Mouse (Mus musculus) neural tube, embryonic 15.5 days (tissue): ENCODE measurements around the gene Inpp5f. TPM values are rescaled to one million over a fixed set of nuclear protein-coding genes. Genes with fewer than 3 reads are reported as not detected.

Experiments
- ATAC-seq: fragments of 200-750 bp; cut with Nextera tagmentation; 2 replicates; pipeline ENCODE4 v1.8.0; 2017; ENCODE audit warnings: mild to moderate bottlenecking, moderate TSS enrichment, moderate library complexity; ENCODE audit not compliant: low FRiP score
- H3K27ac ChIP-seq: fragments of 300-500 bp; sonication (generic); replicated peaks from 2 replicates; pipeline ENCODE4 v1.5.1; 2015; ENCODE audit warnings: mild to moderate bottlenecking, inconsistent platforms
- H3K27me3 ChIP-seq: fragments of 300-500 bp; sonication (generic); replicated peaks from 2 replicates; pipeline ENCODE4 v1.6.1; 2015; ENCODE audit warnings: inconsistent platforms
- H3K36me3 ChIP-seq: fragments of 300-500 bp; sonication (generic); 2 replicates; pipeline ENCODE4 v1.6.1; 2015; ENCODE audit warnings: inconsistent platforms
- H3K4me1 ChIP-seq: fragments of 300-500 bp; sonication (generic); 2 replicates; pipeline ENCODE4 v1.6.1; 2015; ENCODE audit warnings: inconsistent platforms
- H3K4me2 ChIP-seq: fragments of 300-500 bp; sonication (generic); 2 replicates; pipeline ENCODE4 v1.6.1; 2015; ENCODE audit warnings: inconsistent platforms, mild to moderate bottlenecking, moderate library complexity
- H3K4me3 ChIP-seq: fragments of 300-500 bp; sonication (generic); replicated peaks from 2 replicates; pipeline ENCODE4 v1.5.1; 2015; ENCODE audit warnings: mild to moderate bottlenecking, inconsistent platforms
- H3K9ac ChIP-seq: fragments of 300-500 bp; sonication (generic); replicated peaks from 2 replicates; pipeline ENCODE4 v1.6.1; 2015; ENCODE audit warnings: mild to moderate bottlenecking, inconsistent platforms
- H3K9me3 ChIP-seq: fragments of 300-500 bp; sonication (generic); replicated peaks from 2 replicates; pipeline ENCODE4 v1.6.1; 2016; ENCODE audit warnings: inconsistent platforms
- WGBS: fragments of 180-500 bp; shearing (Covaris S2); methylation state at CpG from one replicate; pipeline ENCODE4 v1.1.7; 2015; ENCODE audit warnings: mixed read lengths; 5-methylcytosine and 5-hydroxymethylcytosine counted together
- polyA plus RNA-seq: library from polyadenylated mRNA; unstranded; fragments of >200 nt; fragmentation: Nextera tagmentation; extraction: Ambion mirVana; gene quantifications from 2 replicates; pipeline ENCODE4 v1.2.1, GENCODE M21; 2015

Gene Inpp5f
- polyA plus RNA-seq, 1 experiment from 2014 or later = 441 TPM

DNA sequence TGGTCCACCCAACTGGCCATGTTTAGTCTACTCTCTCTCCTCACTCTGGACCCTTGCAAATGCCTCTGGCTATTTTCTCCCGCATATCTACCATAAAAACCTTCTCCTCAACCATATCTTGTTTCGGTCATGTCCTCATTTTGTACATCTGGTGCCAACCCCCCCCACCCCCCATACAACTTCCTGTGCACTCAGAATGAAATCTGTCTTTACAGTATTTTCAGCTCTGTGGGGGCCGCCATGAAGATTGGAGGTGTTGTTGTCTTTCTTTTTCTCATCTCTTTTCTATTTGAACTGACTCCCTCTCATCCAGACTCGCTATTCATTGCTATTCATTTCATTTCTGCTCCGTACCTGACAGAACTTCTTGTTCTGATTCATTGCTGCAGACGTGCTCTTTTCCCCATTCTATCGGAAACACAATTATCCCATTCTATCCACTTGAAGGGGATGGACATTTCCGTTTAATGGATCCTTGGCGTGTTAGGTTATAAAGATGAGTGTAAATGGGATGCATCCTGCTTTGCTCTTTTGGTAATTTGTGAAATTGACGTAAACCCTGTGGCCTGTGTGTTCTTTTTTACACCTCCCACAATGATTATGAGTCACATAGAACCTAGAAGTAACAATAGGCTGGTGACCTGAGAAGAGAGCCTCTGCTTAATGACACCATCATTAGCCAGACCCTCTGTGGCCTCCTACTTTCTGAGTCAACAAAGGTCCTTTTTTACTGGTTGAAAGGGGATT is 32.8 kb upstream of the Inpp5f start:
- Histone ChIP-seq H3K27ac (no peak overlapping the region), H3K27me3 (no peaks in the 10 kb centered on the region), H3K36me3 (no peaks in the 10 kb centered on the region), H3K4me2 (no peak overlapping the region), H3K9me3 (no peaks in the 10 kb centered on the region), H3K4me1 (peaks cover 9% of the 10 kb centered on the region; the same call in 1 of the 2 replicates), H3K4me3 (no peak overlapping the region), H3K9ac (no peak overlapping the region)
- no peak for ATAC-seq
- WGBS = 44% methylated on average over 10 of the region's 10 CpGs

DNA sequence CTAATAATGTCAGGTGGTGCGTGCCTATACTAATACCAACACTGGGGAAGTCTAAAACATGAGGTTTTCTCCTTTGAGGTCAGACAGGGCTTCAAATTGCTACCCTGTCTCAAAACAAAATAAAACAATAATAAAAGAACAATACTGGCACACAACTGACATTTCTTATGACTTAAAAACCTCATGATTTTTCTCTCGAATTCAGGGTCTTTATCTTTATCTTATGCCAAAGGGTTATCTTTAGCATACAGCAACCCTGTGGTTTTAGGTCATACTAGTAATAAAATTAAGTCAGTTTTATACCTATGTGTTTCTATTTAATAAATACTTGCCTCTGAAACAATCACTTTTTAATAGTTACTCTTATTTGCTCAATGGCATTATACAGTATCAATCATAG is 31.7 kb upstream of the Inpp5f start:
- Histone ChIP-seq H3K4me2 (no peak overlapping the region), H3K4me1 (peaks cover 9% of the 10 kb centered on the region; the same call in 1 of the 2 replicates), H3K27me3 (no peaks in the 10 kb centered on the region), H3K36me3 (no peaks in the 10 kb centered on the region), H3K9ac (no peak overlapping the region), H3K27ac (no peak overlapping the region), H3K9me3 (no peaks in the 10 kb centered on the region), H3K4me3 (no peak overlapping the region)
- WGBS = 79% methylated on average over 2 of the region's 2 CpGs
- no peak for ATAC-seq

GRCm38 (mm10) chr7:128580318-128580717 is 30.8 kb upstream of the Inpp5f start:
- no peaks in the 10 kb centered on the region for H3K36me3 ChIP-seq
- peaks cover 9% of the 10 kb centered on the region; the same call in 1 of the 2 replicates for H3K4me1 ChIP-seq
- ATAC-seq = no peak
- H3K4me2 ChIP-seq = no peak overlapping the region
- H3K9me3 ChIP-seq = no peaks in the 10 kb centered on the region
- 94% methylated on average over 6 of the region's 6 CpGs for WGBS
- H3K9ac ChIP-seq = no peak overlapping the region
- no peaks in the 10 kb centered on the region for H3K27me3 ChIP-seq
- no peak overlapping the region for H3K27ac ChIP-seq
- H3K4me3 ChIP-seq = no peak overlapping the region

DNA sequence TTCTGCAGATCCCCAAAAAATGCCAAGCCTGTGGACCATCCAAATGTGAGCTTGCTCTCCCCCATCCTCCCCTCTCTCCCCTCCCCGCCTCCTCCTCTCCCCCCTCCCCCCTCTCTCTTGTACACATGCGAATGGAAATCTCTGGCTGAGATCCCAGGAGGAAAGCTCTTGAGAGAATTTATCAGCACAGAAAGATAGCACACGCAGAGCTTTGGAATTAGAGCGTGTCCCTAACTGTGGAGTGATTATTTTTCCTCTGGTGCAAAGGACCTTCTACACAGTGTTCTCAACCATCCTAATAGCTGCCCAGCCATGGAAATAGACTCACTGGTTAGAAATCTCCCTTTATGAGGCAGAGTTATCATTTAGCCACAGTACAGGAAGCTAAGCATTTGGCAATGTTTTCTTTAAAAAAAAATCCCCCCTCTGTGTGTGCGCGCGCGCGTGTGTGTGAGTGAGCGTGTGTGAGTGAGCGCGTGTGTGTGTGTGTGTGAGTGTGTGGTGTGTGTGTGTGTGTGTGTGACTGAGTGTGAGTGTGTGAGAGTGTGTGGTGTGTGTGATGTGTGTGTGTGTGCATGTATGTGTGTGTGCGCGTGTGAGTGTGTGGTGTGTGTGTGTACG is 29.2 kb upstream of the Inpp5f start:
- Histone ChIP-seq H3K9me3 (no peaks in the 10 kb centered on the region), H3K4me2 (no peak overlapping the region), H3K27ac (peak overlapping the region; percentile 48; the same call in 1 of the 2 replicates), H3K4me1 (peaks cover 9% of the 10 kb centered on the region; the same call in 1 of the 2 replicates), H3K36me3 (no peaks in the 10 kb centered on the region), H3K27me3 (no peaks in the 10 kb centered on the region), H3K9ac (no peak overlapping the region), H3K4me3 (no peak overlapping the region)
- ATAC-seq = 0 out of 2 replicates have a peak, but pooled peaks have one; percentile 41
- WGBS = 69% methylated on average over 15 of the region's 15 CpGs

DNA sequence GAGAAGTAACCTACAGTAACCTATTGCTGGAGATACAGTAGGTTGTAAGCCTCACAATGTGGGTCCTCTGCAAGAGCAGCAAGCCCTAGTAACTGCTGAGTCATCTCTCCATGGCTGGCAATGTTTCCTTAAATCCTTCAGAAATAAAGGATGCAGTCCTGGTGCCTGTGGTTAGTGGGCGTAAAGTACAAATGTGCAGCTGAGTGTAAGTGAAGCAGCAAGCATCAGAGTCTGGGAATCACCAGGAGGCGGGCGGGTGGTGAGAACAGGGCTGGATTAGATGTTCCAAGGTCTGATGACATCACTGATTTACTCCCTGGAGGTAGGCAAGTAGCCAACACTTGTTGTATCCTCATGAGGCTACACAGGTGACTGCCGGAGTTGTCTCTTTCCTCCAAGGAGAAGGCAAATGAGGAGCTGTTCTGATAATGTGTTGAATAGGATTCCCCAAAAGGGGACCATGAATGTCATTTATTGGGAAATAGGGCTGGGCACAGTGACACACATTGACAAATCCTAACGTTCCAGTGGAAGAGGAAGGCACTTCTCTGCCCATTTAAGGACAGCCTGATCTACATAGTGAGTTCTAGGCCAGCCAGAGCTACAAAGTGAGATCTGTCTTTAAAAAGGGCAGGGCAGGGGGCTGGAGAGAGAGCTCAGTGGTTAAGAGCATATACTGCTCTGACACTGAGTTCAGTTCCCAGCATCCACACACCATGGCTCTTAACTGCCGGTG is 27.7 kb upstream of the Inpp5f start:
- no peaks in the 10 kb centered on the region for H3K27me3 ChIP-seq
- no peak overlapping the region for H3K4me2 ChIP-seq
- 0 out of 2 replicates have a peak overlapping the region, but pooled peaks have one; percentile 23 for H3K27ac ChIP-seq
- peaks cover 9% of the 10 kb centered on the region; the same call in 1 of the 2 replicates for H3K4me1 ChIP-seq
- H3K9ac ChIP-seq = no peak overlapping the region
- no peak overlapping the region for H3K4me3 ChIP-seq
- no peaks in the 10 kb centered on the region for H3K9me3 ChIP-seq
- H3K36me3 ChIP-seq = no peaks in the 10 kb centered on the region
- WGBS = 71% methylated on average over 6 of the region's 6 CpGs
- no peak for ATAC-seq

DNA sequence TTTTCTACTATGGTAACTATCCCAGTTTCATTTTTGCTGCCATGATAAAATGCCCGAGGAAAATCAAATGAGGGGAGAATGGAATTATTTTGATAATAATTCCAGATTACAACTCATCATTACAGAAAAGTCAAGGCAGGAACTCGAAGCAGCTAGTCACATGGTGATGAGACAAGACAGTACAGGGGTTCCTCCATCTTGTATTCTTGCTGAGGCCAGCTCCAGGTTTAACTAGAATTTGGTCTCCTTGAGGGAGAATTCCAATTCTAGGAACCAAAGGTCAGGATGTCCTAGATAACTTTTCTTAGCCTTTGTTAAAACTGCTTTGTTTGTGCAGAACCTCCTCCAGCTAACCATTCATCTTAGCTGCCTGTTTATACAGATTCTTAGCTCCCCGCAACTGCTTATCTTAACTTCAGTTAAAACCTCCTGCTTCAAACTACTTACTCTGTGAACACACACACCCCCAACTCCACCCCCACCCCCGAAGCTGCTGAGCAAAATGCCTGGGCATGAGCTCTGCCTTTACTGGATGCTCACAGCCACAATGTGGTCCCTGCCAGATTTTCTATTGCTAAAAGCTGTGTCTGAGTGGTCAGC is 23.7 kb upstream of the Inpp5f start:
- ATAC-seq = no peak
- H3K4me2 ChIP-seq = no peak overlapping the region
- 79% methylated on average over 4 of the region's 4 CpGs for WGBS
- no peak overlapping the region for H3K27ac ChIP-seq
- no peaks in the 10 kb centered on the region for H3K36me3 ChIP-seq
- no peak overlapping the region for H3K9ac ChIP-seq
- H3K4me1 ChIP-seq = peaks cover 18% of the 10 kb centered on the region
- no peaks in the 10 kb centered on the region for H3K27me3 ChIP-seq
- no peaks in the 10 kb centered on the region for H3K9me3 ChIP-seq
- no peak overlapping the region for H3K4me3 ChIP-seq

DNA sequence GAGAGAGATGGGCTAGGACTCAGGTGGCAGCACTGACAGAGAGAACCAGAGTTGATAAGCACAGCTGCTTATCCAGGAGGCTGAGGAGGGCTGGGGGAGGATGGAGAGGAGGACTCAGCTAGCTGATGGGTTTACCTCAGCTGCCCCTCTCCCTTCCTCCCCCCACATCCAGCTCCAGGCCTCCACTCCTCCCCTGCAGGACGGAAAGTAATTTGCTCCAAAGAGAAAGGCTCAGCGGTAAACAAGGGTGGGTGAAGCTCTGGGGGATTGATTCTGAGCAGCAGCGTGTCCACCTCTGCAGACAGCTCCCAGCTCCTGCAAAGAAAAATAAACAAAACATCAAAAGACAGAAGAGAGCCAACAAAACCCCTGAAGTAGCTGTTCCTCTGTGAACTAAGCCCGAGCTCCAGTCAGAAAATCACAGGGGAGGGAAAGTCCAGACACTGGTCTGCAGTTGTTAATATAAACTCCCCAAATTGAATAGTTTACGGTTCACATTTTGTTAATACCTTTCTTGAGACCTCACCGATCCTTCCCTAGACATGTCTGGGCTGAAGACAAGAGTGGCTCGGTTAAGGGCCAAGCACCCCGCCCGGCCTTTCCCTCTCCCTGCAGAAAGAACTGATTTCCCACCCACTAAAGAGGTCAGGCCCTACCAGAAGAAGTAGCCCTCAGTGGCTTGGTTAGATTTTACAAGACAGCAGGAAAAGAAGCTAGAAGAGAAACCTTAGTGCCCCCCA is 19.6 kb upstream of the Inpp5f start:
- Histone ChIP-seq H3K27me3 (no peaks in the 10 kb centered on the region), H3K9ac (no peak overlapping the region), H3K4me1 (peaks cover 28% of the 10 kb centered on the region), H3K36me3 (no peaks in the 10 kb centered on the region), H3K27ac (peak overlapping the region; percentile 85), H3K4me3 (no peak overlapping the region), H3K9me3 (no peaks in the 10 kb centered on the region), H3K4me2 (peak overlapping the region; percentile 56)
- 9% methylated on average over 9 of the region's 9 CpGs for WGBS
- ATAC-seq = peak; percentile 51; the same call in 1 of the 2 replicates

- no peaks in the 10 kb centered on the region for H3K27me3 ChIP-seq
- H3K4me3 ChIP-seq = peak overlapping the region; percentile 28
- WGBS = 3% methylated on average over 21 of the region's 21 CpGs
- no peaks in the 10 kb centered on the region for H3K9me3 ChIP-seq
- ATAC-seq = no peak; the same call in 1 of the 2 replicates
- peaks cover 28% of the 10 kb centered on the region for H3K4me1 ChIP-seq
- H3K9ac ChIP-seq = no peak overlapping the region
- no peaks in the 10 kb centered on the region for H3K36me3 ChIP-seq
- peak overlapping the region; percentile 85 for H3K27ac ChIP-seq
- H3K4me2 ChIP-seq = peak overlapping the region; percentile 56
Measured at GRCm38 (mm10) chr7:128592118-128592935, 18.8 kb upstream of the Inpp5f start.

DNA sequence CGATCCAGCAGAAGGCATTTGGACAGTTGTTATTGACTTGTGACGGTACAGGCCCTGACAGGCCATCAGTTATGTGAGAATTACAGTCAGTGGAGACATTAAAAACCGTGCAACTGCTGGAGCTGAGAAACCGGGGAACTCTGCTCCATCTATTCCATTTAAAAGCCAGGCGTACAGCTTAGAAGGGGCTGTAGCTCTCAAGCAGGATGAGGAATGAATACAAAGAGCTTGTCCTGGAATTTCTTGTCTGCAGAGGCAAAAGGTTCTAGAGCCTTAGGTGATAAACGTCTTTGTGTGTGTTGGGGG is 18.2 kb upstream of the Inpp5f start:
- ATAC-seq = peak; percentile 36; the same call in 1 of the 2 replicates
- peak overlapping the region; percentile 56 for H3K4me2 ChIP-seq
- peak overlapping the region; percentile 85 for H3K27ac ChIP-seq
- H3K9me3 ChIP-seq = no peaks in the 10 kb centered on the region
- no peaks in the 10 kb centered on the region for H3K27me3 ChIP-seq
- WGBS = 4% methylated on average over 6 of the region's 6 CpGs
- peaks cover 28% of the 10 kb centered on the region for H3K4me1 ChIP-seq
- peak overlapping the region; percentile 28 for H3K4me3 ChIP-seq
- no peak overlapping the region for H3K9ac ChIP-seq
- H3K36me3 ChIP-seq = no peaks in the 10 kb centered on the region

DNA sequence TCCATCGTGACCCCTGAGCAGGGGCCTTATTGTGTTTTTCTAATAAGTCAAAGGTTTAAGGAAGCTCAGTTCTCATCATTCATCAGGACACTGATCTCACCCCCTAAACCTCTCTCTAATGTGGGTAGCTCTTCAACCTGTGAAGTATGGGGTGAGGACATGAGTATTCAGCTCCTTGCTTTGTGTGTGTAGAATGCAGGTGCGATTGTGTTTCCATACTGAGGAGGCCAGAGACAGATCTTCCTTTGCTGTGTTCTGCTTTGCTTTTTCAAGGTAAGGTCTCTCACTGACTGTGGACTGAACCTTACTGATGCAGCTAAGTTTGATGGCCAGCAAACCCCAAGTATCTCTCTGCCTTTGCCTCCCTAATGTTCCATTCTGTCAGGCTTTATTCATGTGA is 14.9 kb upstream of the Inpp5f start:
- WGBS = 98% methylated on average over 2 of the region's 2 CpGs
- no peaks in the 10 kb centered on the region for H3K36me3 ChIP-seq
- no peak overlapping the region for H3K27ac ChIP-seq
- H3K4me2 ChIP-seq = no peak overlapping the region
- no peak for ATAC-seq
- H3K9me3 ChIP-seq = no peaks in the 10 kb centered on the region
- H3K4me1 ChIP-seq = peaks cover 22% of the 10 kb centered on the region
- H3K27me3 ChIP-seq = no peaks in the 10 kb centered on the region
- H3K9ac ChIP-seq = no peak overlapping the region
- H3K4me3 ChIP-seq = no peak overlapping the region
